Mouse (Mus musculus): ENCODE measurements around the gene A930017K11Rik.

Gene A930017K11Rik

GRCm38 (mm10) chr17:25951803-25952623 lies at the start of gene A930017K11Rik:
TSS of gene A930017K11Rik (minus strand) at chr17:25952565.
- no peak for DNase-seq (ENCODE audit: low read depth, low spot score)

- DNase-seq (ENCODE audit: low read depth, low spot score) = no peak
These were observed 46.1 kb upstream of the A930017K11Rik start for GRCm38 (mm10) chr17:25998425-25998824.

- DNase-seq (ENCODE audit: low read depth, low spot score) = no peak
These were observed 41.1 kb upstream of the A930017K11Rik start for GRCm38 (mm10) chr17:25993489-25993888.

DNA sequence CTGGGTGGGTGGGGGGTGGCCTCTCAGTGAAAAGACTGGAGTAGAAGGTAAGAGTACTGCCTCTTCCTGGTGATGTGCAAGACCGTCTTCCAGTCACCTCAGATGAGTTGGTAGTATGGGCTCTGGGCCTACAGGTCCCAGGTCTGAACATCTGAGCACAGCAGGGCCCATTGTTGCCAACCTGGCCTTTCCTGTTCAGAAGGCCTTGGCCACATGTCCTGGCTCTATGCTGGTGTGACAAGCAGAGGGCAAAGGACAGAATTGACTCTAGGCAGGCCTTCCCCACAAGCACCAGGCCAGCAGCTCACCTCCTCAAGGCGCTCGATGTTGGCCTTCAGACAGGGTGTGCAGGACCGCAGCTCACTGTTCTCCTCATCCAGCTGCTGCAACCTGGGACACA lies 39.9 kb upstream of the A930017K11Rik start:
- no peak for DNase-seq (ENCODE audit: low read depth, low spot score)

GRCm38 (mm10) chr17:25990331-25990730 lies 38.0 kb upstream of the A930017K11Rik start:
- no peak for DNase-seq (ENCODE audit: low read depth, low spot score)

GRCm38 (mm10) chr17:25985306-25986294 lies 33.2 kb upstream of the A930017K11Rik start, which contains the start of gene Capn15:
TSS of gene Capn15 (minus strand) at chr17:25985796.
- DNase-seq (ENCODE audit: low read depth, low spot score) = peak; percentile 94

GRCm38 (mm10) chr17:25984556-25985305 lies 32.4 kb upstream of the A930017K11Rik start:
- no peak for DNase-seq (ENCODE audit: low read depth, low spot score)

- DNase-seq (ENCODE audit: low read depth, low spot score) = no peak
These were observed 31.7 kb upstream of the A930017K11Rik start for GRCm38 (mm10) chr17:25984066-25984465.

DNA sequence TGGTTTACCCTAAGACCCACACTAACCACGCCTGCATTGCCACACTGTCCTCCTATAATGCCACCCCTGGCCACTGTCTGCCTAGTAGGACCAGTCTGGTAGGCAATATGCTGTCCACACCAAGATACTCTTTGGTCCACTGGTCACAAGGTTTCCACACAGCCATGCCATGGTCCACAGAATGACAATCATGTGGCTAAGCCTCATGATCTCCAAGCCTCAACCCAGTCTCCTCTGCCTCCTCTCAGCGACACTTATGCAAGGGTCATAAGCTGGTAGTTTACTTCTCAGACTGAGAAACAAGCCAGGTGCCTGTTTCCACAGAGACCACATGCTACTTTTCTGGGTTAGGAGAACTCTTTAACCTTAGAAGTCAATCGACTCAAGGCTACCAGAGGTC lies 30.5 kb upstream of the A930017K11Rik start:
- no peak for DNase-seq (ENCODE audit: low read depth, low spot score)

DNA sequence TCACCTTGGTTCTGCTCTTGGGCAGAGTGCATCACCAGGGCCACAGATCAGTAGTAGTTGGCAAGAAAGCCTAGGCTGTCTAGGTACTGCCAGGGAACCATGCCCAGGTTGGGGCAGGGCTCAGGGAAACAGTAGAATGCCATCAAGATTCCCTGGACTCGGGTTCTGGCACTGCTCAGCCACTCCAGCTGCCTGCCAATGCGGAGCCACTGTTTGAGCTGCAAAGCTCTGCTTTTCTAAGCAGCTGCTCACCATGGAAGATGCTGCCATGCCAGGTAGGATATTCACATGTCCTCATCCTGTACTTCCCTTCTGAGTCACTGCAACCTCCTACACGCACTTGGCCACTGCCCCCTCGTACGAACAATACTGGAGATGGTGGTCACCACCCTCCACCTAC lies 28.5 kb upstream of the A930017K11Rik start:
- no peak for DNase-seq (ENCODE audit: low read depth, low spot score)

DNA sequence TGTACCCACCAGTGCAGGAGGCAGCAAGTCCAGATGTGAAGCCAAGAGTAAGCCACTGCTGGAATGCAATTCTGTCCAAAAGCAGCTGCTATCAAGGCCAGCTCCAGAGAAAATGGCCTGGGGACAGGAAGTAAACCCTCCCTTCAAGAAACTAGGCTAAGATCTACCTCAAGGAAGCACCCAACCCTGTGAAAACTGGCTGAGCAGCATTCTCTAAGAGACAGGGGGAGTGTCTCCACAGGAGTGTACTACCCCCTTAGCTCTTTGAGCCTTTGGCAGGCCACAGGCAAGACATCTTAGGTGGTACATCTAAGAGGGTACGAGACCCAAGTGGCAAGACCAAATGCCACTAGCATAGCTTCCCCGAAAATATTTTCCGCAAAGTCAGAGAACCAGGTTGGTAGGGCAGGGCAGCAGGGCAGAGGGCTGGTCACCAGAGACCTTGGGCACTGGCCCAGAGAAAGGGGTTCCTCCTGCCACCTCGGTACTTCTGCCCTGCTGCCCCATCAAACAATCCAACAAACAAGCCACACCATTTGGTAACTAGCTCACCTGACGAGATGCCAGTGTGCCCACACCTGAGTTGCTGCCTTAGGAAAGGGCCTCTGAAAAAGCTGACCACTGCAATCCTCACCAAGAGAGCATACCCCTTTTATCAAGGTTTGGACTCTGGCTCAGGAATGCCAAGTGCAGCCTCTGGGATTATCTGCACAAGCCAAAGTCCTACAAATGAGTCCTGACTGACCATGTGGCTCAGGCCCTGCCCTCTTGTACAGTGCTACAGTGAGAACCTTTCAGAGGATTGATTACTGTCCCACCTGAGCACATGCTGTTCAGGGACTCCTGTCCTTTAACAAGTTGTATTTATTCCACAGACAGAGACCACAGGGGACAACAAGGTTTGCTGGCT lies 27.7 kb upstream of the A930017K11Rik start:
- no peak for DNase-seq (ENCODE audit: low read depth, low spot score)

- DNase-seq (ENCODE audit: low read depth, low spot score) = no peak
These were observed 18.8 kb upstream of the A930017K11Rik start for GRCm38 (mm10) chr17:25970954-25971707.

DNA sequence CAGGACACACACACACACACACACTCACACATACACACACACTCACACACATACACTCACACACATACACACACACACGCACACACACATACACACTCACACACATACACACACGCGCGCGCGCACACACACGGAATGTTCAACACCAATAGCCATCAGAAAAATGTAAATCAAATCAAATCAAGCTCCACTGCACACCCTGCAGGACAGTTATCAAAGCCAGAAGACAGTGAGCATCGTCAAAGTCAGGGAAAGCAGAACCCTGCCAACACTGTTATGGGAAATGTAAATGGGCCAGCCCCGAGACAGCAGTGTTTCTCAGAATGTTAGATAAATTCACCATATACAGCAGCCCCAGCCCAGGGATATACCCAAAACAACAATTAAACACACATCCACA lies 18.1 kb upstream of the A930017K11Rik start:
- no peak for DNase-seq (ENCODE audit: low read depth, low spot score)

GRCm38 (mm10) chr17:25968176-25968575 lies 15.8 kb upstream of the A930017K11Rik start:
- DNase-seq (ENCODE audit: low read depth, low spot score) = no peak

DNA sequence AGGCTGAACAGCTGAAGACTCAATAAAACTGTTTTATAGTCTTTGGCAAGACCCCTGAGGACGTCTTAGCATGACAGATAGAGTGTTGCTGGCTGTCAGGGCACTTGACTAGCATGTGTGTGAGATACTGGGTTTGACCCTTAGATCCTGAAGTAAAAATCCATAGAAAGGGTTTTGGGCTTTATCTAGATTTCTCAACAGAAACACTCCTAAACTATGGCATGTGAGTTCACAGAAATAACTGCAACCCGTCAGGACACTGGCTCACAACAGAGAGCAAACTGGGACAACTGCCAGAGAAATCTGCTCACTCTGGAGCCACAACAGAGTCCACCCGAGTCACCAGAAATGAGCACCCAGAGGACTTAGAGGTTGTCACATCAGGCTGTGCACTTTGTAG lies 15.3 kb upstream of the A930017K11Rik start:
- DNase-seq (ENCODE audit: low read depth, low spot score) = no peak

- DNase-seq (ENCODE audit: low read depth, low spot score) = no peak
These were observed 11.9 kb upstream of the A930017K11Rik start for GRCm38 (mm10) chr17:25964271-25964670.

GRCm38 (mm10) chr17:25962413-25962905 lies 10.1 kb upstream of the A930017K11Rik start:
- DNase-seq (ENCODE audit: low read depth, low spot score) = no peak

DNA sequence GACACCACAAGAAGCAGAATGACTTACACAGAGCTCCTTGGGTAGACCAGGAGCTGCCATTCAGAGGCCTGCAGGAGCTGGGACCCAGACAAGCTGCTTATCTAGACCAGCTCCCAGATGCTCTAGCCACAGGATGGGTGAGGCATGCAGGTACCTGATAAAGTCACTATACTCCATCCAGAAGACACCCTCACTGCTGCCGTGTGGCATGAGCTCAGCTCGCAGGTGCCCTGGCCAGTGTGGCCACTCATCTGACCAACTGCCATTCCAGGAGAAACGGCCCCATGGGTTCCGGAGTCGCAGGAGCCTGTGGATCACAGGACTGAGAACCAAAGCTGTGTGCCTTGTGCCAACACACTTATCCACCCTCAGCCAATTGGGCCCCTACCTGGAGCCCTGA lies 9.2 kb upstream of the A930017K11Rik start:
- DNase-seq (ENCODE audit: low read depth, low spot score) = no peak

- no peak for DNase-seq (ENCODE audit: low read depth, low spot score)
These were observed 7.5 kb upstream of the A930017K11Rik start for GRCm38 (mm10) chr17:25959630-25960467.
